Mouse (Mus musculus) hindbrain, embryonic 11.5 days (tissue): ENCODE measurements around the gene Svbp. TPM values are rescaled to one million over a fixed set of nuclear protein-coding genes. Genes with fewer than 3 reads are reported as not detected.

ENCODE experiments used
- ATAC-seq: fragments of 200-750 bp; cut with Nextera tagmentation; 2 replicates; pipeline ENCODE4 v1.8.0; 2017; ENCODE audit warnings: mild to moderate bottlenecking, moderate TSS enrichment, moderate library complexity; ENCODE audit not compliant: low FRiP score
- DNase-seq: peaks from one replicate; pipeline ENCODE4 v3.0.0-alpha.2; 2015; ENCODE audit warnings: low spot score
- H3K27ac ChIP-seq: fragments of 300-500 bp; sonication (generic); 2 replicates; pipeline ENCODE4 v1.5.1; 2014; ENCODE audit warnings: mild to moderate bottlenecking, low read depth, low read length
- H3K27me3 ChIP-seq: fragments of 300-500 bp; sonication (generic); 2 replicates; pipeline ENCODE4 v1.6.1; 2014; ENCODE audit warnings: mild to moderate bottlenecking, low read length, moderate library complexity, mixed read lengths; ENCODE audit not compliant: control insufficient read depth, insufficient read depth
- H3K36me3 ChIP-seq: fragments of 300-500 bp; sonication (generic); 2 replicates; pipeline ENCODE4 v1.6.1; 2014; ENCODE audit warnings: mild to moderate bottlenecking, low read length, moderate library complexity, mixed read lengths; ENCODE audit not compliant: control insufficient read depth, insufficient read depth
- H3K4me1 ChIP-seq: fragments of 300-500 bp; sonication (generic); replicated peaks from 2 replicates; pipeline ENCODE4 v1.6.1; 2014; ENCODE audit warnings: low read length, mixed read lengths; ENCODE audit not compliant: control insufficient read depth, insufficient read depth
- H3K4me2 ChIP-seq: fragments of 300-500 bp; sonication (generic); replicated peaks from 2 replicates; pipeline ENCODE4 v1.6.1; 2014; ENCODE audit warnings: mild to moderate bottlenecking, low read depth, low read length
- H3K4me3 ChIP-seq: fragments of 300-500 bp; sonication (generic); 2 replicates; pipeline ENCODE4 v1.5.1; 2014; ENCODE audit warnings: low read depth, low read length
- H3K9ac ChIP-seq: fragments of 300-500 bp; sonication (generic); 2 replicates; pipeline ENCODE4 v1.6.1; 2014; ENCODE audit warnings: low read depth, low read length
- H3K9me3 ChIP-seq: fragments of 300-500 bp; sonication (generic); 2 replicates; pipeline ENCODE4 v1.6.1; 2016; ENCODE audit warnings: low read length; ENCODE audit not compliant: control insufficient read depth
- WGBS: fragments of 180-500 bp; shearing (Covaris S2); extraction: QIAGEN DNeasy Blood & Tissue Kit; methylation state at CpG from one replicate; pipeline ENCODE4 v1.1.7; 2014; 5-methylcytosine and 5-hydroxymethylcytosine counted together
- polyA plus RNA-seq: library from polyadenylated mRNA; unstranded; fragments of >200 nt; fragmentation: Nextera tagmentation; extraction: Ambion mirVana; gene quantifications from 2 replicates; pipeline ENCODE4 v1.2.1, GENCODE M21; 2014

Svbp gene
- polyA plus RNA-seq, 1 experiment from 2014 or later: 201 TPM

DNA sequence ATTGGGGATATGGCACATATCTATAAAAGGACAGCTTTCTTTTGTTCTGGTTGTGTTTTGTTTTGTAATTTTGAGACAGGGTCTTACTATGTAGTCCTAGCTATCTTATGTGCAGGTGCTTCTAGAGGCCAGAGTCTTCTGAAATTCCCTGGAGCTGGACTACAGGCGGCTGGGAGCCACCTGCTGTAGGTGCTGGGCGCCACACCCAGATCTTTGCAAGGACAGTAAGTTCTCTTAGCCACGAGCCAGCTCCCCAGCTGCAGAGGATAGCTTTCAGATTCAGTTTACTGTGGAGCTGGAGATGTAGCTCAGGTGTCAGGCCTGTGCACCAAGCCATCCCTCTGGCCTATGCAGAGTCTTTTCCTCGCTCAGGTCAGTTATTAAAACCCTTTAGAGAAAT, 28.0 kb upstream of the Svbp start:
- H3K27me3 ChIP-seq: no peaks in the 10 kb centered on the region
- H3K9me3 ChIP-seq: no peaks in the 10 kb centered on the region
- no peaks in the 10 kb centered on the region for H3K4me1 ChIP-seq
- H3K27ac ChIP-seq: no peak overlapping the region
- DNase-seq (no peak), ATAC-seq (no peak)
- peaks cover 6% of the 10 kb centered on the region; the same call in 1 of the 2 replicates for H3K36me3 ChIP-seq
- no peak overlapping the region for H3K4me2 ChIP-seq
- no peak overlapping the region for H3K9ac ChIP-seq
- H3K4me3 ChIP-seq: no peak overlapping the region
- 91% methylated on average over 4 of the region's 4 CpGs for WGBS

DNA sequence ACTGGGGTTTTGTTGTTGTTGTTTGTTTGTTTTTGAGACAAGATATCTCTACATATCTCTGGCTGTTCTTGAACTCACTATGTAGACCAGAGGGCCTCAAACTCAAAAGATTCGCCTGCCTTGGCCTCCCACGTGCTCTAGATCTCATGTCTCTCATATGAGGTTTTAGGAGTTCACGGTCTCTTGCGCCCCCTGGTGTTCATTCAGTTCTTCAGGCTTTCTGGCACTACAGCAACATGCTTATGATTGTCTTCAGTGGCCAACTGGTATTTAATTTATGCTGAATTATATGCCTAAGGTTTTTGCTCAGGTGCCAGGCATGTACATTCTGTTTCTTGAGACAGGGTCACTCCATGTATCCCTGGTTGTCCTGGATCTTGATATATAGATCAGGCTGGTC, 27.4 kb upstream of the Svbp start:
- no peaks in the 10 kb centered on the region for H3K27me3 ChIP-seq
- H3K4me1 ChIP-seq: no peaks in the 10 kb centered on the region
- no peak overlapping the region for H3K4me2 ChIP-seq
- no peak overlapping the region for H3K9ac ChIP-seq
- WGBS: 7% methylated on average over 4 of the region's 4 CpGs
- no peak overlapping the region for H3K27ac ChIP-seq
- DNase-seq (peak; percentile 90), ATAC-seq (peak; percentile 54; the same call in 1 of the 2 replicates)
- H3K4me3 ChIP-seq: no peak overlapping the region
- peaks cover 6% of the 10 kb centered on the region; the same call in 1 of the 2 replicates for H3K36me3 ChIP-seq
- H3K9me3 ChIP-seq: no peaks in the 10 kb centered on the region

DNA sequence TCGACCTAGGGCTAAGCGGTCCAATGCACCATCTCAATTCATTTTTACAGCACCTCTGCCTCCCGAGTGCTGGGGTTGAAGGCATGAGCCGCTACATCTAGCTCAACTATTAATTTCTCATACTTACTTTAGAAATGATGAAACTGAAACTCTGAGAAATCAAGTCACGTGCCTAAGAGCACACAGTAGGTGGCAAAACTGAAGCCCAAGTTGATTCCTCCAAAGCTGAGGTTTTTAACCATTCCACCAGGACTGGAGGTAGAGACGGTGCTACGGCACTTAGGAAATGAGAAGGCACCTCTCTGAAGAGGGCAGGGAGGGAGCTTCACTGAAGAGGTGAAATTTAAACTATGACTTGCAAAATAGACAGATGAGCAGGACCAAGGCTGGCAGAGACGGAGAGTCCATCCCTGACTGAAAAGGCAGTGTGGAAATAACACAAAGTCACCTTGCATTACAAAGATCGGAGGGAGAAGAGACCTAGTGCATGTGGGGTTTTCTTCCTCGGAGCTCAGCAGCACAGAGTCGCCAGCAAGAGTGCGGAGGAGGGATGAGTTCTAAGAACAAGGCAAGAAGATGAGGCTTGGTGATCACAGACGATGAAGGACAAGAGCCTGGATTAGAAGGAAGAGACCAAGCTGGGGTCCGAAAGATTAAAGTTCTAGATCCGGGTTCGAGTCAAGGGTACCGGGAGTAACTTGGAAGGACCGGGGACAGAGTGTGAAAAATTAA, 22.0 kb upstream of the Svbp start:
- peak overlapping the region; percentile 83 for H3K9ac ChIP-seq
- peak overlapping the region; percentile 63 for H3K4me3 ChIP-seq
- no peak for ATAC-seq
- H3K9me3 ChIP-seq: no peaks in the 10 kb centered on the region
- no peaks in the 10 kb centered on the region; the same call in 1 of the 2 replicates for H3K4me1 ChIP-seq
- WGBS: 45% methylated on average over 18 of the region's 18 CpGs
- peaks cover 6% of the 10 kb centered on the region; the same call in 1 of the 2 replicates for H3K36me3 ChIP-seq
- no peaks in the 10 kb centered on the region for H3K27me3 ChIP-seq
- H3K4me2 ChIP-seq: peak overlapping the region; percentile 60
- no peak overlapping the region for H3K27ac ChIP-seq
- DNase-seq: no peak

DNA sequence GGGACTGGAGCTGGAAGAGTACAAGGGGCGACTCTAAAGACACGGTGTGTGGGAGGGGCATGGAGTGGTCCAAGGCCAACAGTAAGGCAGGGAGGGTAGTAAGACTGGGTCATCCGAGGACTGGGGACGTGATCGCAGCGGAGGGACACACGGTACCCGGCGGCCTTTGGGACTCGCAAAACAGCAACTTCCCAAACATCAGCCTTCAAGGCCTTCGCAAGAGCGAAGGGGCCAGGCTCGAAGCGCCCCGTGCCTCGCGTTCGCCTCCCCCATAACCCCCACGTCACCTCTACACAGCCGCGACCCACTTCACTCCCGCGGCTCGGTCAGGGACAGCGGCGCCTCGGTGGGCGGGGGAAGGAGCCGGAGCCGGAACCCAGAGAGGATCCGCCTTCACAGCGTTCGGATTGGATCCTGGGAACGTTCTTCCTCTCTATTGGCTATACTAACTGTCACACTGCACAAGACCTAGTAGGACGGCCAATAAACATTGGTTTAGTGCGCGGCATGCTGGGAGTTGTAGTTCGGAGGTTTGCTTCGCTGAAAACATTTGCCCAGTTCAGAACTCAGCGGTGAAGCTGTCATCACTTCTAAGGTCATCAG, 21.2 kb upstream of the Svbp start, which contains the start of gene Zfp691:
Zfp691 (minus strand) TSS at position 345 of the 603 bp plus-strand sequence.
- H3K4me3 ChIP-seq: peak within 1 kb of the TSS; percentile 63
- under 1% methylated on average over 40 of the region's 40 CpGs for WGBS
- H3K27me3 ChIP-seq: no peaks in the 10 kb centered on the region

DNA sequence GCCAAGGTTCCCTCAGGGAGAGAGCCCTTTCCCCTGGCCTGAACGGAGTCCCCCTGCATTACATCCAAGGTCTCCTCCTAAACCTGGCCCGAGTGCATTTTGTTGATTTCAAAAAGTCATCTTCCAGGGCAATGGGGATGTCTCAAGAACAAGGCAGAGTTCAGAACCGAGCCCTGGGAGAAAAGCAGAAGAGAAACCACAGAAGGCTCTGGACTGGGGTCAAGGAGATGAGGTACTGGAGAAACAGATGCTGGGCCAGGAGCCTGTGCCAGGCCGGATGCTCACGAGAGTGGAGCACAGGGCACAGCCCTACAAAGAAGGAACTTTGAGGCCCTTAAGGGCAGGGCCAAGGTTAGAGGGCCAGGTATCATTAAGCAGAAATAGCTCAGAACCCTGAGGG, 17.4 kb upstream of the Svbp start:
- no peaks in the 10 kb centered on the region for H3K9me3 ChIP-seq
- H3K9ac ChIP-seq: no peak overlapping the region
- H3K4me3 ChIP-seq: no peak overlapping the region
- no peaks in the 10 kb centered on the region; the same call in 1 of the 2 replicates for H3K4me1 ChIP-seq
- H3K36me3 ChIP-seq: 0 out of 2 replicates have a peak, but pooled peaks cover 1% of the 10 kb centered on the region
- DNase-seq: no peak
- no peak overlapping the region for H3K27ac ChIP-seq
- ATAC-seq: no peak
- no peaks in the 10 kb centered on the region for H3K27me3 ChIP-seq
- 75% methylated on average over 5 of the region's 5 CpGs for WGBS
- H3K4me2 ChIP-seq: no peak overlapping the region

More for the DNA sequence above, 21.2 kb upstream of the Svbp start, which contains the start of gene Zfp691:
- H3K27ac ChIP-seq: peak within 1 kb of the TSS; percentile 1; the same call in 1 of the 2 replicates
- DNase-seq: peak; percentile 94
- H3K9ac ChIP-seq: peak within 1 kb of the TSS; percentile 83
- peaks cover 6% of the 10 kb centered on the region; the same call in 1 of the 2 replicates for H3K36me3 ChIP-seq
- H3K4me2 ChIP-seq: peak within 1 kb of the TSS; percentile 60
- ATAC-seq: peak; percentile 100
- no peaks in the 10 kb centered on the region for H3K9me3 ChIP-seq
- H3K4me1 ChIP-seq: no peaks in the 10 kb centered on the region; the same call in 1 of the 2 replicates

DNA sequence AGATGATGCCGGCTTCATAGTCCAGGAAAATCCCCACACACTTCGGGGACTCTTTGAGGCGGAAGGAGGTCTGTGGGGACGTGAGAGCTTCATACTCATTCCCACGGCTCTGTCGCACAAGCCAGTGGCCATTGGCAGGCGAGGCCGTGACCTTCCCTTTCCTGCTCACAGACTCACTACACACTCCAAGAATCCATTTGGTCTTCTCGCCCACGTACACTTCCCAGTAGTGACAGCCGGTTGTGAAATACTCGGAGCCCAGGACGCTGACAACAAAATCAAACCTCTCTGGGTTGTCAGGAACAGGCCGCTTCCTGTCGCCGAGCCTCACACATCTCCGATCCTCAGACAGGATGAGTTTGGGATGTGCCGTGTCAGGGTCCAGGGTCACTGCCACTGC, 16.8 kb upstream of the Svbp start:
- Histone ChIP-seq H3K9ac (no peak overlapping the region), H3K27me3 (no peaks in the 10 kb centered on the region), H3K4me2 (no peak overlapping the region), H3K9me3 (no peaks in the 10 kb centered on the region), H3K36me3 (0 out of 2 replicates have a peak, but pooled peaks cover 2% of the 10 kb centered on the region), H3K4me3 (no peak overlapping the region), H3K27ac (no peak overlapping the region), H3K4me1 (no peaks in the 10 kb centered on the region)
- DNase-seq: no peak
- WGBS: 74% methylated on average over 18 of the region's 18 CpGs
- no peak for ATAC-seq

DNA sequence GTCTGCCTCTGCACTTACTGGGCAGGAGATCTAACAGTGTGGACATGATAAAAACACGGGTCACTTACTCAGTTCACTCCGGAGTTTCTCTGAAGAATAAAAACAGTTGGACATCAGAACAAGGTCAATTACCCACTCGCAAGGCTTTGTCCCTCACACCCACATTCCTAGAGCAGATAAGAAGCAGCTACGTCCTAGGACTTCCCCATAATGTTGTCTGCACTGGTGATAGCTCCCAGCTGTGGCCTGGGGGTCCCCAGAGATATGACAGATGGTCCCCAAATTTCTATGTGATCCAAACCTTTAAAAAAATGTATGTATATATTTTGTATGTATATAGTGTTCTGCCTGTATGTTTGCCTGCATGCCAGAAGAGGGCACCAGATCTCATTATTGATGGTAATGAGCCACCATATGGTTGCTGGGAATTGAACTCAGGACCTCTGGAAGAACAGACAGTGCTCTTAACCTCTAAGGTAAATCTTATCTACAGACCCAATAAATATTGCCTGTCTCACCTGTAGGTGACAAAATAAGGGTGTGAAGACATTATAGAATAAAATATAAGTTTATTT, 14.9 kb upstream of the Svbp start:
- H3K4me2 ChIP-seq: no peak overlapping the region
- 0 out of 2 replicates have a peak, but pooled peaks cover 2% of the 10 kb centered on the region for H3K36me3 ChIP-seq
- H3K27ac ChIP-seq: no peak overlapping the region
- WGBS: 59% methylated on average over 4 of the region's 4 CpGs
- ATAC-seq (no peak), DNase-seq (no peak)
- no peaks in the 10 kb centered on the region for H3K9me3 ChIP-seq
- no peaks in the 10 kb centered on the region for H3K27me3 ChIP-seq
- H3K9ac ChIP-seq: no peak overlapping the region
- no peak overlapping the region for H3K4me3 ChIP-seq
- H3K4me1 ChIP-seq: no peaks in the 10 kb centered on the region

DNA sequence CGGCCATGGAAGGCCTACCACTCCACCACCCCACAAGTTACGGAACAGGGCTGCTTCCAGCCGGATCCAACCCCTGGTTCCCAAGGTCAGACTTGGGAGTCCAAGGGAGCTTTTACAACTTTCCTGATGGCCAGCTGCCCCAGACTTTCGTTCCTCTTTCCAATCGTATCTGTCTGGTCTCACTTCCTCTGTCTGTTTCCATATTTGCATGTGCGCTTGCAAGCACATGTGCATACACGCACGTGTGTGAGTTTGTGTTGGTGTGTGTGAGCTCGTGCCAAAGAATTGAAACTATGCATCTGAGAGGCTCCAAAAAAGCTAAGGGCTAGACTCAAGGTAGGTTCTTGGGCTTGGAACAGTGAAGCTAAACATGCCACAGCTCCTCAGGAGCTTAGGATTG, 13.7 kb upstream of the Svbp start:
- ATAC-seq: no peak

More for the DNA sequence above, 13.7 kb upstream of the Svbp start:
- H3K9ac ChIP-seq: no peak overlapping the region
- DNase-seq: no peak
- H3K4me1 ChIP-seq: no peaks in the 10 kb centered on the region
- no peaks in the 10 kb centered on the region for H3K9me3 ChIP-seq
- H3K36me3 ChIP-seq: 0 out of 2 replicates have a peak, but pooled peaks cover 2% of the 10 kb centered on the region
- no peaks in the 10 kb centered on the region for H3K27me3 ChIP-seq
- no peak overlapping the region for H3K27ac ChIP-seq
- WGBS: 91% methylated on average over 9 of the region's 9 CpGs
- no peak overlapping the region for H3K4me2 ChIP-seq
- H3K4me3 ChIP-seq: no peak overlapping the region
